Mouse (Mus musculus) gonadal fat pad, adult 2 months (tissue): ENCODE measurements at regions not wholly inside any gene's neighbourhood (a gene's known extent, or its start where the extent isn't known, plus 50 kb on each side); places are given as distances from the start of the nearest gene placed in this dataset.
A peak's percentile ranks its signal among the peaks of the same experiment; 100 is the strongest.

ENCODE experiments used
- DNase-seq: peaks from one replicate; pipeline ENCODE4 v3.0.0-alpha.2; 2012; ENCODE audit warnings: low read depth

DNA sequence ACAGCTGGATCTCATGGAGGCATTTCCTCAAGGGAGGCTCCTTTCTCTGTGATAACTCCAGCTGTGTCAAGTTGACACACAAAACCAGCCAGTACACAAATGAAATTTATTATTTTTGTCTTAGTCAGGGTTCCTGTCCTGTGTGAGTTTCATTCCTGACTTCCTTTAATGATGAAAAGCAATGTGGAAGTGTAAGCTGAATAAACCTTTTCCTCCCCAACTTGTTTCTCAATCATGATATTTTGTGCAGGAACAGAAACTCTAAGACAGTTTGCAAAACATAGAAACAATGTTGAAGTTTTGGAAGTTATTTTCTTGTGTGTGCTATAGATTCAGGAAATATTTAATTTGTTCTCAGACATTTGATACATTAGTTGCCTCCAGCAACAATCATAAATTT lies 526.9 kb downstream of the 1700017N19Rik start:
- no peak for DNase-seq

- no peak for DNase-seq
Observed at GRCm38 (mm10) chr10:101120209-101120608, 529.9 kb downstream of the 1700017N19Rik start.

GRCm38 (mm10) chr10:101167085-101167484 lies 514.2 kb upstream of the Mgat4c start:
- no peak for DNase-seq

DNA sequence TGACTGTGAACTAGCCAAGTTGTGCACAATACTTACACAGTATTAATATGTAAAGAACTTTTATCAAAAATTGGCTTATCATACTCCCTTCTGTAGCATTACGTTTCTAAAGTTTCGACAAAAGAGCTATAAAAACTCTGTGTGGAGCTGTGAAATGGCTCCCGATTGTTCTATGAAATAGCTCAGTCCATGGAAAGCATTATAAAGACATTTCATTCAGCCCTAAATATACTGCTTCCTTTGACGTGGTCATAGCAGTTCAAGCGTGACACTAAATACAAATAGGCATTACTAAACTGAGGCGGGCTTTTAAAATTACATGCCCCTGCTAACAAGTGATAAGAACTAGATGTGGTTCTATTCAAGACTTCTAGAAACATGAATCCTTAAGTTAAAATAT lies 509.5 kb upstream of the Mgat4c start:
- no peak for DNase-seq

GRCm38 (mm10) chr10:101189233-101189632 lies 492.1 kb upstream of the Mgat4c start:
- peak; percentile 56 for DNase-seq
